Mouse (Mus musculus) lung, postnatal 14 days (tissue): ENCODE measurements around the gene Olfr108.

ENCODE experiments used
- DNase-seq: peaks from one replicate; pipeline ENCODE4 v3.0.0; 2021

Gene Olfr108

GRCm38 (mm10) chr17:37445180-37445579 lies at the start of gene Olfr108:
Gene Olfr108 (plus strand): TSS chr17:37445480.
- no peak for DNase-seq

- DNase-seq = no peak
Measured at GRCm38 (mm10) chr17:37398926-37399325, 46.4 kb upstream of the Olfr108 start, which contains the start of gene Olfr107. Gene Olfr107 (plus strand): TSS chr17:37399226.

- DNase-seq = no peak
Measured at GRCm38 (mm10) chr17:37413380-37413779, 31.9 kb upstream of the Olfr108 start.

- DNase-seq = no peak
Measured at GRCm38 (mm10) chr17:37458616-37459015, 13.3 kb downstream of the Olfr108 start, which contains the start of gene Olfr109. Gene Olfr109 (plus strand): TSS chr17:37458916.

- no peak for DNase-seq
Measured at GRCm38 (mm10) chr17:37483452-37483851, 38.2 kb downstream of the Olfr108 start, which contains the start of gene H2-M2. Gene H2-M2 (minus strand): TSS chr17:37483552.

GRCm38 (mm10) chr17:37491930-37492518 lies 46.7 kb downstream of the Olfr108 start, which contains the start of gene Olfr110:
Gene Olfr110 (plus strand): TSS chr17:37492468.
- no peak for DNase-seq
